Mouse (Mus musculus) T-helper 2 cell (primary cell): Measurements from ENCODE around the gene Auts2.

Experiments
- in situ Hi-C: fragments of 300-600 bp; cut with MboI, MseI; formaldehyde crosslinking; loops from one replicate; pipeline ENCODE4 v1.15.1; 2025; ENCODE audit warnings: high pct_unique_total_duplicates

Auts2 gene

GRCm38 (mm10) chr5:132450071-132450470 is 93.1 kb downstream of the Auts2 start:
- in situ Hi-C loops = loop anchor here (25.0 kb wide), 1 partner anchor 338 kb away; no protein-coding TSS in a partner anchor

- in situ Hi-C loops = no loop called here
Observed at GRCm38 (mm10) chr5:132448401-132449066, 94.6 kb downstream of the Auts2 start.

GRCm38 (mm10) chr5:132445213-132445954 is 97.8 kb downstream of the Auts2 start:
- in situ Hi-C loops = no loop called here

GRCm38 (mm10) chr5:132442948-132443347 is 100.2 kb downstream of the Auts2 start:
- in situ Hi-C loops = no loop called here

- in situ Hi-C loops = no loop called here
Observed at GRCm38 (mm10) chr5:132438414-132438813, 104.7 kb downstream of the Auts2 start.

- in situ Hi-C loops = no loop called here
Observed at GRCm38 (mm10) chr5:132437994-132438393, 105.2 kb downstream of the Auts2 start.

GRCm38 (mm10) chr5:132437478-132437877 is 105.7 kb downstream of the Auts2 start:
- in situ Hi-C loops = no loop called here

GRCm38 (mm10) chr5:132436901-132437300 is 106.2 kb downstream of the Auts2 start:
- in situ Hi-C loops = no loop called here

GRCm38 (mm10) chr5:132436473-132436872 is 106.7 kb downstream of the Auts2 start:
- in situ Hi-C loops = no loop called here

GRCm38 (mm10) chr5:132435401-132435800 is 107.7 kb downstream of the Auts2 start:
- in situ Hi-C loops = no loop called here

GRCm38 (mm10) chr5:132433377-132434115 is 109.6 kb downstream of the Auts2 start:
- in situ Hi-C loops = no loop called here

GRCm38 (mm10) chr5:132429363-132429762 is 113.8 kb downstream of the Auts2 start:
- in situ Hi-C loops = no loop called here

GRCm38 (mm10) chr5:132426342-132426741 is 116.8 kb downstream of the Auts2 start:
- in situ Hi-C loops = no loop called here

- in situ Hi-C loops = no loop called here
Observed at GRCm38 (mm10) chr5:132425792-132426309, 117.3 kb downstream of the Auts2 start.

GRCm38 (mm10) chr5:132410338-132410852 is 132.7 kb downstream of the Auts2 start:
- in situ Hi-C loops = no loop called here

GRCm38 (mm10) chr5:132408892-132409575 is 134.1 kb downstream of the Auts2 start:
- in situ Hi-C loops = no loop called here

- in situ Hi-C loops = no loop called here
Observed at GRCm38 (mm10) chr5:132400556-132400955, 142.6 kb downstream of the Auts2 start.

- in situ Hi-C loops = no loop called here
Observed at GRCm38 (mm10) chr5:132399486-132399885, 143.7 kb downstream of the Auts2 start.

GRCm38 (mm10) chr5:132395922-132396321 is 147.2 kb downstream of the Auts2 start:
- in situ Hi-C loops = no loop called here

GRCm38 (mm10) chr5:132394800-132395575 is 148.2 kb downstream of the Auts2 start:
- in situ Hi-C loops = no loop called here
